14 mouse cellular contexts compared by ENCODE assay signal in genomic region chr10:43609507-43609906, GRCm38 (mm10). TPM values are rescaled to one million over a fixed set of nuclear protein-coding genes. Genes with fewer than 3 reads are reported as not detected.
A peak's percentile ranks its signal among the peaks of the same experiment; 100 is the strongest.
DNase-seq lines count a peak whose midpoint lies in the region; ATAC-seq and TF ChIP-seq lines count a peak whose summit lies in the region.
"Had no signal": no experiment of that assay in that cellular context is flagged by ENCODE, and none has a peak within 500 bp of the region (broad histone marks: within the 10 kb centered on the region; RNA-seq: fewer than 3 reads in every experiment).

No protein-coding gene starts in this region.

- no peak overlapping the region for H3K4me3 ChIP-seq in heart, embryonic 11.5 days (ENCODE audit: low read depth, low read length)
- peak overlapping the region; percentile 8 to 36; a peak in 3 of 4 replicates for H3K4me3 ChIP-seq in MEL (ENCODE audit: control insufficient read depth in 1 of 2, insufficient read depth in 1 of 2, low read depth in 2 of 2, low read length in 2 of 2)
- H3K4me3 ChIP-seq in midbrain, embryonic 10.5 days, result no peak overlapping the region
- H3K4me3 ChIP-seq: embryonic facial prominence, embryonic 13.5 days; left cerebral cortex, adult 2 months had no signal

- no peak overlapping the region for H3K9ac ChIP-seq in heart, embryonic 11.5 days (ENCODE audit: low read depth, low read length)
- H3K9ac ChIP-seq in MEL (ENCODE audit: control insufficient read depth, low read depth, low read length, poor library complexity, severe bottlenecking), result peak overlapping the region; percentile 17; the same call in 1 of the 2 replicates
- H3K9ac ChIP-seq: embryonic facial prominence, embryonic 13.5 days had no signal

- peak overlapping the region; percentile 66 for H3K27ac ChIP-seq in heart, embryonic 11.5 days (ENCODE audit: low read depth, low read length)
- H3K27ac ChIP-seq in MEL (ENCODE audit: control insufficient read depth, low read depth, low read length), result peak overlapping the region; percentile 57
- no peak overlapping the region for H3K27ac ChIP-seq in midbrain, embryonic 10.5 days (replicated peaks)
- H3K27ac ChIP-seq: embryonic facial prominence, embryonic 13.5 days; left cerebral cortex, adult 2 months had no signal

- H3K36me3 ChIP-seq in heart, embryonic 11.5 days (ENCODE audit: control insufficient read depth, insufficient read depth, low read length), result no peaks in the 10 kb centered on the region
- peaks cover 0 to 19% of the 10 kb centered on the region in 2 experiments; a peak in 2 of 4 replicates for H3K36me3 ChIP-seq in MEL (ENCODE audit: control insufficient read depth in 1 of 2, insufficient read depth in 2 of 2, low read length in 2 of 2)
- no peaks in the 10 kb centered on the region for H3K36me3 ChIP-seq in midbrain, embryonic 10.5 days
- H3K36me3 ChIP-seq: embryonic facial prominence, embryonic 13.5 days had no signal

- peak; percentile 89 to 93 for TF ChIP-seq EP300 in MEL (IDR thresholded peaks at IDR 0.05; ENCODE audit: low read depth in 1 of 2, low read length in 2 of 2)

- H3K9me3 ChIP-seq in heart, embryonic 11.5 days (replicated peaks; ENCODE audit: control insufficient read depth, low read length), result no peaks in the 10 kb centered on the region
- no peaks in the 10 kb centered on the region for H3K9me3 ChIP-seq in MEL (replicated peaks; ENCODE audit: insufficient read depth, low read length)
- H3K9me3 ChIP-seq in midbrain, embryonic 10.5 days (replicated peaks), result no peaks in the 10 kb centered on the region
- H3K9me3 ChIP-seq: embryonic facial prominence, embryonic 13.5 days had no signal

- TF ChIP-seq POLR2A in MEL (IDR thresholded peaks at IDR 0.05; ENCODE audit: control insufficient read depth in 1 of 2, insufficient read depth in 1 of 2, low read depth in 1 of 2, low read length in 2 of 2, poor library complexity in 1 of 2), result no peak

- no peaks in the 10 kb centered on the region for H3K27me3 ChIP-seq in heart, embryonic 11.5 days (ENCODE audit: control insufficient read depth, insufficient read depth, low read length)
- H3K27me3 ChIP-seq in MEL (ENCODE audit: control insufficient read depth in 1 of 2, insufficient read depth in 2 of 2, low read length in 2 of 2), result no peaks in the 10 kb centered on the region
- no peaks in the 10 kb centered on the region for H3K27me3 ChIP-seq in midbrain, embryonic 10.5 days (ENCODE audit: low read depth, poor library complexity, severe bottlenecking)
- H3K27me3 ChIP-seq: embryonic facial prominence, embryonic 13.5 days had no signal

- H3K79me2 ChIP-seq in MEL (ENCODE audit: control insufficient read depth, insufficient read depth, low read length, poor library complexity), result no peaks in the 10 kb centered on the region

- no peak for TF ChIP-seq CTCF in MEL (IDR thresholded peaks at IDR 0.05 in 2 of 3, conservative IDR thresholded peaks at IDR 0.05 in 1 of 3; ENCODE audit: control insufficient read depth in 1 of 3, insufficient read depth in 1 of 3, low read depth in 2 of 3, low read length in 3 of 3, poor library complexity in 1 of 3, severe bottlenecking in 1 of 3)

- DNase-seq in heart, adult 18-20 months, result no peak
- peak; percentile 77 for DNase-seq in MEL (ENCODE audit: low read depth, low spot score)
- no peak for DNase-seq in midbrain, embryonic 10.5 days (ENCODE audit: low spot score)
- no peak for DNase-seq in thymus, postnatal 25 days
- DNase-seq in embryo, embryonic 10.5 days (ENCODE audit: low spot score), result no peak
- DNase-seq: adrenal gland, postnatal 36 days; cerebellum, adult 9-11 months; kidney, adult 11 months; right cerebral cortex, postnatal 4 days had no signal

- peak; percentile 88 for ATAC-seq in heart, embryonic 11.5 days (replicated peaks; ENCODE audit: insufficient number of reproducible peaks, low FRiP score, low TSS enrichment)
- peak; percentile 86 for ATAC-seq in erythroid progenitor cell, adult 5-6 weeks (replicated peaks; ENCODE audit: low FRiP score, poor library complexity, severe bottlenecking)
- peak; percentile 96 for ATAC-seq in megakaryocyte progenitor cell, adult 5-6 weeks (replicated peaks; ENCODE audit: poor library complexity)

- H3K4me2 ChIP-seq in heart, embryonic 11.5 days, result no peak overlapping the region
- H3K4me2 ChIP-seq: embryonic facial prominence, embryonic 13.5 days had no signal

- 46% methylated on average over 5 of the region's 5 CpGs for WGBS in heart, embryonic 11.5 days (ENCODE audit: insufficient replicate concordance)
- 93% methylated on average over 5 of the region's 5 CpGs for WGBS in midbrain, embryonic 10.5 days

- H3K4me1 ChIP-seq in heart, embryonic 11.5 days (ENCODE audit: control insufficient read depth, insufficient read depth, low read length), result peaks cover 2% of the 10 kb centered on the region; the same call in 1 of the 2 replicates
- H3K4me1 ChIP-seq in MEL (ENCODE audit: control insufficient read depth in 1 of 2, insufficient read depth in 2 of 2, low read length in 2 of 2), result peaks cover 10 to 20% of the 10 kb centered on the region in 2 experiments
- no peaks in the 10 kb centered on the region for H3K4me1 ChIP-seq in midbrain, embryonic 10.5 days

- TF ChIP-seq RAD21 in MEL (IDR thresholded peaks at IDR 0.05; ENCODE audit: low read depth, low read length), result no peak

TF ChIP-seq in MEL, 35 proteins besides CTCF, POLR2A, EP300 and RAD21:
- TF ChIP-seq USF1 (IDR thresholded peaks at IDR 0.05; ENCODE audit: low read depth, low read length) (no peak), ETS1 (IDR thresholded peaks at IDR 0.05; ENCODE audit: low read depth, low read length) (peak; percentile 66), TBP (IDR thresholded peaks at IDR 0.05; ENCODE audit: low read depth, low read length) (no peak), TCF12 (IDR thresholded peaks at IDR 0.05; ENCODE audit: low read depth, low read length) (peak; percentile 84), MAZ (IDR thresholded peaks at IDR 0.05; ENCODE audit: low read depth, low read length) (no peak), MXI1 (IDR thresholded peaks at IDR 0.05; ENCODE audit: low read depth, low read length) (0 out of 2 replicates have a peak, but pooled peaks have one; percentile 21), NELFE (IDR thresholded peaks at IDR 0.05; ENCODE audit: low read depth, low read length) (0 out of 2 replicates have a peak, but pooled peaks have one; percentile 21), MAX (IDR thresholded peaks at IDR 0.05; ENCODE audit: low read length) (peak; percentile 38; the same call in 1 of the 2 replicates), ZKSCAN1 (IDR thresholded peaks at IDR 0.05; ENCODE audit: low read depth, low read length) (no peak), POLR2AphosphoS5 (IDR thresholded peaks at IDR 0.05; ENCODE audit: borderline replicate concordance, low read depth, low read length) (no peak), MAFK (IDR thresholded peaks at IDR 0.05; ENCODE audit: borderline replicate concordance, low read depth, low read length) (no peak), MYB (IDR thresholded peaks at IDR 0.05; ENCODE audit: low read depth, low read length) (peak; percentile 69), RCOR1 (IDR thresholded peaks at IDR 0.05; ENCODE audit: low read depth, low read length) (peak; percentile 57; the same call in 1 of the 2 replicates), ZC3H11A (IDR thresholded peaks at IDR 0.05; ENCODE audit: low read depth, low read length) (no peak), MYC (IDR thresholded peaks at IDR 0.05; ENCODE audit: low read depth, low read length) (0 out of 2 replicates have a peak, but pooled peaks have one; percentile 45), BHLHE40 (IDR thresholded peaks at IDR 0.05; ENCODE audit: borderline replicate concordance, low read depth, low read length) (no peak), TAL1 (IDR thresholded peaks at IDR 0.05; ENCODE audit: low read length) (peak; percentile 94), USF2 (IDR thresholded peaks at IDR 0.05; ENCODE audit: borderline replicate concordance in 1 of 2, insufficient read depth in 1 of 2, low read depth in 1 of 2, low read length in 2 of 2) (no peak), ZMIZ1 (IDR thresholded peaks at IDR 0.05; ENCODE audit: low read depth, low read length) (no peak), GATA1 (IDR thresholded peaks at IDR 0.05; ENCODE audit: low read depth, low read length) (peak; percentile 74)

RNA-seq across cellular contexts. Expression of gene Cd24a, which starts 31.4 kb away (rescaled TPM):
- 130 and 141 TPM in 2 replicates for polyA plus RNA-seq in heart, embryonic 11.5 days (2014; fragmentation: Nextera tagmentation; extraction: Ambion mirVana)
- total RNA-seq in heart, adult 18-20 months (2021), result 10 to 100 TPM in 1 of 2 experiments, 1 to 10 TPM in 1; 5.1 to 11.5 TPM
- total RNA-seq in MEL (2012; rRNA removed), result 96.6 and 119 TPM in 2 replicates
- 100 to 1,000 TPM in 1 of 2 experiments, not detected in 1; 181 TPM for polyA plus RNA-seq in MEL (2012; ENCODE audit: insufficient read depth in 1 of 2, insufficient read length in 2 of 2, low read depth in 1 of 2, low replicate concordance in 2 of 2, missing spikeins in 1 of 2)
- 6,032 and 6,430 TPM in 2 replicates for total RNA-seq in erythroid progenitor cell, adult 5-6 weeks (2015; ENCODE audit: low replicate concordance)
- total RNA-seq in erythroid progenitor cell, adult 5-6 weeks (2017; ENCODE audit: low replicate concordance), result 6,106 and 7,183 TPM in 2 replicates
- total RNA-seq in megakaryocyte progenitor cell, adult 5-6 weeks (2015), result 540 and 612 TPM in 2 replicates
- 427 and 442 TPM in 2 replicates for total RNA-seq in megakaryocyte progenitor cell, adult 5-6 weeks (2017)
- 269 and 314 TPM in 2 replicates for polyA plus RNA-seq in midbrain, embryonic 10.5 days (2016; fragmentation: Nextera tagmentation; extraction: Ambion mirVana)

Comparison
In these comparisons a context has a peak if more than half of its experiments do, and no peak if none do; other contexts are left out.
1. H3K4me3 ChIP-seq: peak in MEL (2 of 2); none in heart, embryonic 11.5 days (single experiment) and midbrain, embryonic 10.5 days (single experiment).
2. RNA of gene Cd24a, which starts 31.4 kb away (total RNA-seq): 6,032 to 7,183 TPM in erythroid progenitor cell, adult 5-6 weeks; 427 to 612 TPM in megakaryocyte progenitor cell, adult 5-6 weeks, 96.6 to 119 TPM in MEL and 5.1 to 11.5 TPM in heart, adult 18-20 months; every median in the first group is over 4 times any median in the second.
3. Peak in every context shown above with its lines, with median percentiles within 50 percentile points of each other: ATAC-seq.